Mouse (Mus musculus) urinary bladder, adult 18-20 months (tissue): ENCODE measurements at regions not wholly inside any gene's neighbourhood (a gene's known extent, or its start where the extent isn't known, plus 50 kb on each side); places are given as distances from the start of the nearest gene placed in this dataset.

ENCODE experiments used
- DNase-seq, 2 experiments: peaks; one replicate each; pipeline ENCODE4 v3.0.0; 2022; ENCODE audit warnings: low spot score in 2 of 2, mixed read lengths in 2 of 2

DNA sequence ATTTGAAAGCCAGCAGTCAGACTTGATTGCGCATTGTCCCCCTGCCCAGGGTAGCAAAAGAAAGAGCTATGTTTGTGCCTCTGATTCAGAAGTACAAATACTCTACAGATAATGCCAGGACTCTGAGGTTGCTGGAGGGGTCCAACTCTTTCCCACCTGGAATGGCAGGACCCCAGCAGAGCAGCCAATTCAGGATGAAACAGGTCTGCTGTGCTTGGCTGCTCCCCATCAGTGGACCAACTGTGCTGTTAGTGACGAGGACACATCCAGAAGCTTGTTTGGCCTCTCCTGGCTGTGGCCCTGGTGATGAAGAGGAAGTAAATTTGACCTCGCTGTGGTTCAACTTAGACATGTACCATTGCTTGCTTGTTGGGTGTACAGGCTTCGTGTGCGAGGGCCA lies 437.8 kb downstream of the Prdm2 start:
- no peak for DNase-seq

DNA sequence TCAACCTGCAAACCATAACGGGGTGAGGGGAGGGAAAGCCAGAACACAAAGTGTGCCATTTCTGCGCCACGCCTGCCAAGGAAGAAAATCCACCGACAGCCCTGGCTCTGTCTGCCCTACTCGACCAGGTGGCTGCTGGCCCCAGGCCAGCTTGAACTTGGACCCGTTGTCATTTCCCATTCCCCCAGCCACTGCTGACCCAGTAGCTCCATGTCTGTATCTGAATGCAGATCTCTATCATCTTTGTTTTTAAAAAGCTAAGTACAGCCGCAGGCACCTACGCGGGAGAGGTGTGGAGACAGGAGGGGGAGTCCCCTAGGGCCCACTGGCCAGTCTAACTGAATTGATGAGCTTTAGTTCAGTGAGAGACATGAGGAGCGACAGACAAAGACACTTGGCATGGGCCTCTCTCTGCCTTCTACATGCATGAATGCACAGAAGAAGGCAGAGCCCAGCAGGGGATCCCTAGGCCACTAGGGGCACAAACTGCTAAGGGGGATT lies 439.1 kb downstream of the Prdm2 start:
- DNase-seq, result no peak

DNA sequence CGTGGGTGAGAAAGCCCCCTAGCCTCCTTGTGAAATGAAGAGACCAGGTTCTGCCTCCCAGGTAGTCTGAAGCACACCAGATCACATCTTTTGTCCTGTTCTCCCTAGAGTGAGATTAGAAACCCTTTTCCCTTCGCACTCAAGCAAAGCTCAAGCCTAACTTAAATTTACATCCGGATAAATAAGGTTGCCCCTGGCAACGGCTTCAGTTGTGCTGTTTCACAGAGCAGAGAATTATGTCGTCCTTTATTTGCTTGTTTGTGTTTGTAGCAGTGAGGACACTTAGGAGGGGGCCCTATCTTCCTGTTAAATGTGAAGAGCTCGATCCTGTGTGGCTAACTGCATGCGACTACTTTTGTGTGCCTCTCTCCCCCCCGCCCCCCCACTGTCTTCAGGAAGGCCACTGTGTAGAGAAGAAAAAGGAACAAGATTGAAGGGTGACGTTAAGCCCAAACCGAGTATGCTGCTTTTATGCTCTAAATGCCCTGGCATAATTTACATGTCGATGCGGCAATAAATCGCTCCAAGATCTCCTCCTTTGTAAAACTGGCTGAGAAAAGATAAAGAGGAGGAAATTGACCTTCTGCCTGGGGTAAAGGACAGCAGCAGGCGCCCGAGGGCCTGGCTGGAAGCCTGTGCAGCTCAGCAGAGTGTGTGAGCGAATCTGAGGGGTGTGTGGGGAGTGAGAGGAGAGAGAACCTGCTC lies 439.9 kb downstream of the Prdm2 start:
- DNase-seq, result no peak

DNA sequence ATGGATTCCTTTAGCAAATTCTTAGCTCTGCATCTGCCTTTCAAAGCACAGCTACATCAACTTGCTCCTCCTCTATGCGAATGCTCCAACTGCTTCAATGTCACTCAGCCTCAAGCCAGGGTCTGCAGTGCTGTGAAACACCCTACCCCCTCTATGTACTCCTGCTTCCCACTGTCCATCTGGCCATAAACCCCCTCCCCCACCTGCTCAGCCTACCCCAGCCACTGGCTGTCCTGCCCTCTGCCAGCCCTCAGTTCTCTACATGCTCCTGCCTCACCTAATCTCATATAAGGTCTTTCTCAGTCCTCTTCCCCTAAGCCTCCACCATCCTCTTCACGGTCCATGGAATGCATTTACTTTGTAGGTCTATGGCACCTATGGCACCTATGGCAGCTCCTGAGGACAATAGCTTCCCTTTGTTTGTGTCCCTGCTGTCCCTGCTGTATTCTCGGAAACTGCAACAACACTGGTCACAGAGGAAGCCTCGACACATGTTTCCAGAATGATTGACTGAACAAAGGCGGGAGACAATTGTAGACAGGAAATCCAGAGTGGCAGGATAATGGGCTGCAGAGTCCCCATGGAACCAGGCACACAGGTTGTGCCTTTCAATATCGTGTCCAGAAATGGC lies 441.2 kb downstream of the Prdm2 start:
- DNase-seq, result no peak

DNA sequence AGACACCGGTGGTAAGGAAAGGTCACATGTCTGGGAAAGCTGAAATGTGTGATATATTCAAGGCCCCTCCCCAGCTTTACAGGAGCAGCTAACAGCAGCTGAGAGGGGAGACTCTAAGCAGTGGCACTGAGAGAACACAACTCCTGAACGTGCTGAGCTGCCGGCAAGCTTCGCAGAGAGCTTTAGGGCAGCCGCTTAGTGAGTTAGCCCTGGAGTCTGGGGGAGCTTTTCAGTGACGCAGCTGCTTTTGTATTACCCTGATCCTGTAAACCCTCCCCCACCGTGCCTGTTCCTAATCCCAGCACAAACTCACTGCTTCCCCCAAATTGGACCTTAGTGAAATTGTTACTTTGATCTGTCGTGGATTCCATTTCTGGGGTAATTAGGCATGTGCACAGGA lies 442.6 kb downstream of the Prdm2 start:
- no peak for DNase-seq

DNA sequence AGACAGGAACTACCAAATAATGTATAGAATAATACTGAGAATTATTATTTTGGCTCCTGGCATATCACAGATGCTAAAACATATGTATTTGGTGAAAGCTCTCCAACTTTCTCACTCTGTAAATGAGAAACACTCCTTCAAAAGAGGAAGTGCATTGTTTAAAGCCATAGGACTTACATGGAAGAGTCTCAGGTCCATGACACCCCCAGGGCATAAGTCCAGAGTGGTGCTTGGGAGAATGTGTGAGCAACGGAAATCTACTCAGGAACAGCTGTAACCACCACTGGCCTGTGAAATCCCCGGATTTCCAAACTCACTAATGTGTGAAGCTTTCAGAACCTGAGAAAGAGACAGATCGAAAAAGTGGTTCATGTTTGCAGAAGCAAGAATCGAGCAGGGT lies 445.1 kb downstream of the Prdm2 start:
- DNase-seq, result no peak

DNA sequence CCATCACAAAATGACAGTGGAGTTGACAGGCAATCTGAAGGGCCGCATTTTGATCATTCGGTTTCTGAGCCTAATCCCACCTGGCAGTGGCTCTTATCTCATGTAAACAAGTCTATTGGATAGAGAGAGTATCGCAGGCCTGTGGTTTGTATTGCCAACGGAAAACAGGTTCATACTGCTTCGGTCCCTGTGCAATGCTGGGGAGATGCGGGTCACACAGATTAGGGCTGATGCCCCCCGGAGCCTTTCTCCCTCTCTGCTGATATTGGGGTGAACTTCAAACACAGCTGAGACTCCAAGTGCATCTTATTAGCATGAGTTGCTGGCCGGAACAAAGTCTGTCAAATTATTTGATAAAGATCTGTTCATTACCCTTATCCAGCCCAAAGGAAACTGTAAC lies 451.2 kb downstream of the Prdm2 start:
- DNase-seq, result no peak

DNA sequence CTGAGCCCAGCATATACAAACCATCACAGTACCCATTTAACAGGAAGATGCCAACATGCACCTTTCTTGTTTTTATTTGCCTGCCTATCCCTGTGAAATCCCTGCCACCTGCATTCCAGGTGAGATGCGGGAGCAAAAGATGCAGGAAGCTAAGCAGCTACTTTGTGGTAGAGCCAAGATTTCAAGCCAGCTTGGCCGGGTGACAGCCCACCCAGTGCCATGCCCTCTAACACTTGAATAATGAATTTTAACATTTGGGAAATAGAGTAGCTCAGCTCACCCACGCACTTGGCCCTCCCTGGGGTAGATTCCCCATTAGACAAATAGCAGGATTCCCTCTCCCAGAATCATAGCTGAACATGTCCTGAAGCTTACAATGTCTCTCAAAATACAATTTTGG lies 454.7 kb downstream of the Prdm2 start:
- DNase-seq, result no peak

DNA sequence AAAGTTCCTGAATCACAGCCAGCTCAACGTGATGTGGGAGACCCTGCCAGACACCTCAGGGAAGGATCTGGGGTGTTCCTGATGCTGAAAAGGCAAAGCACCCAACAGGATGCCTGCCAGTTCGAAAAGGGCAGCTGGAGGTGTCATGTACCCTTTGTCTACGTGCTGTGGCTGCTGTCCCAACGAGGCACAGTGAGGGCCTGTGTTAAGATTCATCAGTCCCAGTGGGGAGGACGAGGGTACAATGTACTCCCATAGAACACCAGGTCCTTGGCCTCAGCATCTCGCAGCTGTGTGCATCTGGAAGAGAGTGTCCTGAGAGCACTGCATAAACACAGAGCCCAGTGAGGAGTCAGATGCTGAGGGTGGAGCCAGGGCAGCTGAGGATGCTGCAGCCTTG lies 456.5 kb downstream of the Prdm2 start:
- DNase-seq, result peak in 1 of 2 experiments; percentile 1

DNA sequence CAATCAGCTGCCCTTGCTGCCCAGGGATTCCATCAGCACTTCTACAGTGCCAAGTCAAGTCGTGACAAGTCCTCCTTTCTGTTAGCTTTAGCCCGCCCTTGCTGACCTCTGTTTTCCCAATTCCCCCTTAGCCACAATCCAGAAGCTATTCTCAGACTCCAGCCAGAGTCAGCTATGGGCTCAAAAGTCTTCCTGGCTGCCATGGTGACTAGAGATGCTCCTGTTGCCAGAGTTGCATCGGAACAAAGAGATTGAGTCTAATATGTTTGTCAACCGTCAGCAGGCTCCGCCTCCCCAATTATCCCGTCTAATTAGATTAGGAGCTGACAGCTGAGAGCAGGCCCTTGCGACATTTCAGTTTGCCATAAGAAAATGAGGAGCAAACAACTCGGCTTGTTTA lies 462.9 kb downstream of the Prdm2 start:
- no peak for DNase-seq

DNA sequence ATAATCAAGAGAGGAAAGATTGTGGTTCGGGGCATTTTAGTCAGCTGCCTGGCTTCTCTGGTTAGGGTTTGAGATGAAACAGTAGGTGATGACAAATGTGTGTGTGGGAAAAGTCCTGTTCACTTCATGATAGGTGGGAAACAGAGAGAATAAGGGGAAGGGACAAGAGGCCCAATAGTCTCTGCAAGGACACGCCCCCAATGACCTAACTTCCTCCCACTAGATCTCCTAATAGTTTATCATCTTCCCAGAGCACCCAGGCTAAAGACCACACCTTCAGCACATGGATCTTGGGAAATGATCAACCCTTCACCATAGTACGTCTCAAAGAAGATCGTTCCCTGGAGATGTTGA lies 484.3 kb upstream of the Kazn start:
- DNase-seq, result no peak

DNA sequence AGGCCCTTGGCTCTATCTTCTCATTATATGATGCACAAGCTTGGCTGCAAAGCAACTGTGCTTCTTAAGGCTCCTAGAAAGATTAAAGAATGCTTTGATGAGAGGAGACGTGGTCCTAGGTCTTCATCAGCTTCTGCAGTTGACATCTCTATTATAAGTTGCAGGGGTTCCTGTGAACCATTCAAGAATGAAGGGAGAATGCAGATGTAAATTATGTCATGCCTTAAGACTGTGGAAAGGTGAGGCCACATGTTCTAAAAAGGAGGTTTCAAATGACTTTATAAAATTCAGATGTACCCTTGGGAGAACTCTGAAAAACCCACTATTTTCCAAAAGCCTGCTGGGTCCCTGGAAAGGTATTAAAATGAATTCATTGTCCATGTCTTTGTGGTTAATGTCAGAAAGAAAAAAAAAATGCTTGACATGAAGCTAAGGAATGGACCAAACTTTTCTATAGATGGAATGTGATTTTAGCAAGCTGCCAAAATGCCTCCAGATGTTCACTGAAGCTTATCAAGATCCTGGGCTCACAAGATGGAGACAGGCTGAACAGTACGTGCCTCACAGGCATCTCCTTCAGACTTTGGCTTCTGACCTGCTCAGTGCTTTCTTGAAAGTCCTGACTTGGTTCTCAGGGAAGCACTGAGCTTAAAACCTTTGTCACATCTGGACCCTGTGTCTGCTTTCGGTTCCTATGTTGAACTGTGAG lies 483.8 kb upstream of the Kazn start:
- no peak for DNase-seq

DNA sequence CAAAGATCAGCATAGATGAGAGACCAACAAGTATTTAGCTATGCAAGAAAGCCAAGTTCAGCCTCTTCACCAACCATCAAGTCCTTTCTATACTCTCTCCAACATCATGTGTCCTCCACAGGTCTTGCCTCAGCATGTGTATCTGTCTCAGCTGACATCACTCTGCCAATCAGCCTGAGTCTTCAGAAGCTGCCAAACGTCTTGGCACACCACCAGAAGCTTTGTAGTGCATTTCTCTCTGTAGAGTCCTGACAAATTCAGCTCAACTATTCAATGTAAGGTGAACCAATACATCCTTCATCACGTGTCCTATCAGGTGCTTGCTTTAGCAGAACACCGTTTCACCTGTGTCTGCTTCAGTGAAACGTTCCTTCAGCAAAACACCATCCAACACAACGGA lies 462.4 kb upstream of the Kazn start:
- DNase-seq, result no peak

DNA sequence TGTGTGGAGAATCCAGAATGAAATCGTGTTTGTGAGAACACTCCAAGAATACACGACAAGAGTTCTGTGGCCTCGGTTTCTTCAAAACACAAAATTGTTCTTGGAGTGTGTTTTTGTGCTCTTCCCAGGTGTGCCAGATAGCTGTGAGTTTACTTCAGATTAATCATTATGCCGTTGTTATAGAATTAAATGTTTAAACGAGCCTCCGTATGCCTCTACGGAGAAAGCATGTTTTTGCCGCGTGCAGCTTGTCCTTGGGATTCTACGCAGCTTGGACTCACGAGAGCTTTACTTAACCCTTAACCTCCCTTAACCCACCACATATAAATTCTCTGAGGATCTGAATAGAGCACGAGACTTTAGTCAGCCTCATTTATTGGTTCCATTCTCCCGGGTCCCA lies 455.7 kb upstream of the Kazn start:
- DNase-seq, result no peak

DNA sequence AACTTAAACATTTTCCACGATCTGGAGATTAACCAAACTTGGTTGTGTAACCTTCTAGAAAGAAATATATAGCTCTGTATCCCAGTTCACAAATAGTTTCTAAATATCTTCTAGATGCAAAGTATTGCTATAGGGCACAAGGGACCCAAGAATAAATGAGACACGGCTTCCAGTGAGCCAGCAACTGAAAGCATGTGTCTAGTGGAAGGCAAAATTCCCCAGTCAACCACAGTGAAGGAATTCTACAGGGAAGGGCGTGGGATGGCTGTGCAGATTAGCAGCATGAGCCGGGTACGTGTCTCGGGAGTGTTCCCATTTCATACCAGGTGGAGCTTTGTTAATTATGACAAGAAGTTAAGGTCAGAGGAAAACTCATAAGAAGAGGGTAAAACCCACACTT lies 449.0 kb upstream of the Kazn start:
- no peak for DNase-seq

DNA sequence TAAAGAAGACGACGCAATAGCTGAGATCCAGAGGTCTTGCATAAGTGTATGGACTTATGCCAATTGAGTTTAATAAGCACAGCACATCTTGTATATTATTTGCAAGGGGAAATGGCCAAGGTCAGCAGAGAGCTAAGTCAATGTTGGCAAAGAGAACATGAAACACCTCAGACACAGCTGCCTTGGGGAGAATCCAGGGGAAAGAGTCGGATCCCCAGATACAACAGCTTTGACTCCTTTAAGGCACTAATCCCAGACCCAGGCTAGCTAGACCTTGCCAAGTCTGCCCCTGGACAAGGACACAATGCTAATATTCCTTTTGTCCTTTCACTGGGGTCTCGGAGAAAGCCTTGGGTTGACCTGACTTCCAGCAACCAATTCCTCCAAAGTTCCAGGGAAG lies 438.2 kb upstream of the Kazn start:
- DNase-seq, result no peak

DNA sequence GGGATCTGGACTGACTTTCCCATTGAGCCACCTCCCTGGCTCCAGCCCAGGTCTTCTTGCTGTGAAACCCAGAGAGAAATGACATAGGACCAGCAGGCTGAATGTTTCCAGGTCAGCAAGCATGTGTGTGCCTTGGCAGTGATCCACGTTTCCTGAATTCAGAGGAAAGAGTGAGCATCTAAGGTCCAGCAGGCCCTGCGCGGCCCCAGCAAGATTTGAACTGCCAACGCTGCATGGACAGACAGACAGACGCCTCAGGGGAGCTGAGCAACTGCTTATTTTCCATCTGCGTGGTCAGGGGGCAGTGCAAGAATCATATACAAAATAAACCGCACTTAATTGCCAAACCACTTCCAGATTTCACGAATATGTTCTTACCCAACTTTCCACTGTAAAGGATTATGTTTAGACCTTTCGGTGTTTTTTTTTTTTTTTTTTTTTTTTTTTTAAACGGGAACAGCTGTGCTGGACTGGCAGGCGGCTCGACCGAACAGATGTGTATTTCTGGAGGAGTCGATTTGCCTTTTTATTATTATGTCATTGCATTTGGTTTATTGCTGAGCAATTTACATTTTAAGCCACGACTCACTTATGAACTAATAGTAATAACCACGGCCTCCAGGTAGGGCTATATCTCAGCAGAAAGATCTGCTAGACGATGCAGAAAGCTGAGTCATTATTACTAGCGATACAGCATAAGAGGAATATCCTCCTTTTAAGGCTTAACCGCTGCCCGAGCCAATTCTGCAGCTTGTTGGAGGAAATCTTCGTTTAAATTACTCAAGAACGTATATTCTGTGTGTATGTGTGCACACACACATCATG lies 435.7 kb upstream of the Kazn start:
- no peak for DNase-seq

DNA sequence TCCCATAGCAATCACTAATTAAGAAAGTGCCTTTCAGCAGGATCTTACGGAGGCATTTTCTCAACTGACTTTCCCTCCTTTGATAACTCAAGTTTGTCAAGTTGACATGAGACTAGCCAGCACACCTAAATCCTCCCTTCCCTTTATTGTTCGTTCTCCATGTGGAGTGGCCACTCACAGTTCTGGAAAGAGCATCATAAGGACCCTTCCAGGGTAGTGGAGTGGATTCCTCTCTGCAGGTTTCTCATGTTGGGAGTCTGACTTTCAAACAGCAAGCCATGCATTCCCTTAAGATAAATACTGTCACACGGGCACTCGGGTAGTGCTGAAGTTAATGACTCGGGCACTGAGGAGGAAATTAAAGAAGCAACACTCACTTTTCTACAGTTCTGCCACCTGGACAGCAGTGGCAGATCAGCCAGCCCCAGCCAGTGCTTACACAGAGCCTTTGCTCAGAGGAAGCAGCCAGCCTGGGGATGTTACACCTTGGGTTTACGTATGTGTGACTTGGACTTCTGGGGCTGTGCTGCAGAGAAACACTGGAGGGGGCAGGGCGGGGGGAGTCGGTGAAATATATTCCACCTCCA lies 432.8 kb upstream of the Kazn start:
- no peak for DNase-seq

DNA sequence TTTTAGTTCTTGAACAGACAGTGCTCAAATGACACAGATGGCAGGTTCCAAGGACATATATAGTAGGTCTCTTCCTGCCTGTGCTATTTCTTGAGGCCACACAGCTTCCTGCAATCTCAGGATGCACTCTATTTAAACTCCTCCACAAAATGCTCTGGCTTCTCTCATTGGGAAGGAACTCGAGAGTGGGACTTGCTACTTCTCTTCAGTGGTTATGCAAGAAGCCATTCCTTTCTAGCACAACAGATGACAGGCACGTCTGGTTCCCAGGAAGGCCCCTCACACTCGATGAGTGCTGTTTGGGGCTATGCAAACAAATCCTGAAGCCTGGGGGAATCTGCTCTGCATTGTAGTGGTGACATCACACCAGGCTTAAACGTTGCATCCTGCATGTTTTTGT lies 425.6 kb upstream of the Kazn start:
- no peak for DNase-seq

DNA sequence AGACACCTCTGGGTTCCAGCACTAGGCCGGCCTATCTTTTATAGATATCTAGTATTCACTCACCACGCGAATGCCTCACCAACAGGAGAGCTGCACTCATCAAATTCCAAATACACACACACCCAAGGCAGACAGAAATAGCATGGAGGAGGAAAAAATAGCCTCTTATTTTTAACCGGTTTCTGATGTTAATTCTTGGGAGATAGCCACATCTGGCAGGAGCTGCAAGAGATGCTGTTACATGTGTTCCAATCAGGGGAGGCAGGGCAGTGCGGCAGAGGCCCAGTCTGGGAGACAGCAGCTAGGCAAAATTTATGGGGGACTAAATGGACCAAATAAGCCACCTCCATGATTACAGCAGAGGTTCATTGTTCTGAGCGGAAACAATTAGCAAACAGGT lies 419.0 kb upstream of the Kazn start:
- DNase-seq, result no peak

DNA sequence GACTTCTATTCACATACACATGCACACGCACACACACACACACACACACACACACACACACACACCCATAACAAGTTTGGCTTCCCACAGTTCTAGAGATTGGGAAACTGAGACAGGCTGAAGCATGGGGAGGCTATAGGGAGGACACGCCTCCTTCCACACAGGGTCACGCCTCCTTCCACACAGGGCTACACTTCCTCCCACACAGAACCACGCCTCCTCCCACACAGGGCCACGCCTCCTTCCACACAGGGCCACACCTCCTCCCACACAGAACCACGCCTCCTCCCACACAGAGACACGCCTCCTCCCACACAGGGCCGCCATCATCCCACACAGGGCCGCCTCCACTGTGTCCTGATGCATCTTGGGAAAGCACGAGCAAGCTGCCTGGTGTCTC lies 401.9 kb upstream of the Kazn start:
- DNase-seq, result no peak

DNA sequence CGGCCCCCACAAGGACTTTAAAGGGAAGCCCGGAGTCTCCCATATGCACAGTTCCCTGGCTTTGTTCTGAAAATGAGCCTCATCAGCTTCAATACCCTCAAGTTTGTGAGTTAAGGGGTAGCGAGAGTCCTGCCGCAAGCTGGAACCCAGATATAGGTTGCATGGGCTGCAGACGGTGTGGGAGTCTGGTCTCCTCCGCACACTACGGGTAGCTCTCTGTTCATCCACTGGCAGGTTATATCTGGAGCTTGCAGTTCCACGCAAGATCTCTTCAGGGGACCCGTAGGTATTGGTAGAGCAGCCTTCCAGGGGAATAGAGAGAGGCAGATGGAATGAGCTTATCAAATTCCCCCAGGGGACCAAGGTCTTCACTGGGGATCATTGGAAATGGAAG lies 400.1 kb upstream of the Kazn start:
- DNase-seq, result no peak
